Mouse (Mus musculus): ENCODE data around the gene Bmp5. TPM values are rescaled to one million over a fixed set of nuclear protein-coding genes. Genes with fewer than 3 reads are reported as not detected.

Bmp5 gene
- polyA plus RNA-seq, 1 experiment from 2014 or later, result 2.6 TPM

DNA sequence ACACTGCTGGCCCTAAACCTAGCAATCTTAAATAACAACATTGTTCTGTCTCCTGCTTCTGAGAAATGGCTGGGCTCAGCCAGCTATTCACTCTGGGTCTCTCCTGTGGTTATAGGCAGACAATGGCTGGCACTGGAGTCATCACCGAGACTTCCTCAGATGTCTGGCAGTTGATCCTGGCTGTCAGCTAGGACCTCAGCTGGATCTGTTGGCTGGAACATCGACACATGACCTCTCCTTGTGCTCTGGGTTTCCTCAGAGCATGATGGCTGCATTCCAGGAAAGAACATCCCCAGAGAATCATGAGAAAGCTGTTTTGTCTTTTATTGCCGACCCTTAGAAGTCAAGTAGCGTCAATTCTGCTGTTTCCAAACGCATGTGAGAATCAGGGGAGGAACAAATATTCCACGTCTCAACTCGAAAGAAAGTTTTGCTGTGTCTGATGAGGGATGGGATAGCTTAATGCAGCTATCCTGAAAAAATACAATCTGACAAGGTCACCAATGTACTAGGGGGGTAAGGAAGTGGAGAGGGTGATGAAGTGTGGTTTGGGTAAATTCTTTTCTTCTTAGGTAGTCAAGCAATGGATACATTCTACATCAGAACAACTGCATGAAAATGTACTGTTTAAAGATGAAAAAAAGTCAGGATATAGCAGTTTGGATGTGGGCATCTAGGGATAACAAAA, 135.1 kb downstream of the Bmp5 start:
- Histone ChIP-seq H3K4me3 (ENCODE audit: low read depth, low read length) (no peak overlapping the region), H3K9me3 (replicated peaks; ENCODE audit: control insufficient read depth, low read length, poor library complexity, severe bottlenecking) (no peaks in the 10 kb centered on the region), H3K27ac (ENCODE audit: low read length) (no peak overlapping the region), H3K4me1 (ENCODE audit: control insufficient read depth, insufficient read depth, low read length) (no peaks in the 10 kb centered on the region), H3K9ac (ENCODE audit: low read depth, low read length) (no peak overlapping the region), H3K4me2 (ENCODE audit: low read length) (no peak overlapping the region), H3K36me3 (ENCODE audit: control insufficient read depth, insufficient read depth, low read length) (no peaks in the 10 kb centered on the region), H3K27me3 (ENCODE audit: control insufficient read depth, insufficient read depth, low read depth, low read length) (no peaks in the 10 kb centered on the region)
- 0 out of 2 replicates have a peak, but pooled peaks have one; percentile 14 for ATAC-seq
- 37% methylated on average over 7 of the region's 7 CpGs for WGBS

DNA sequence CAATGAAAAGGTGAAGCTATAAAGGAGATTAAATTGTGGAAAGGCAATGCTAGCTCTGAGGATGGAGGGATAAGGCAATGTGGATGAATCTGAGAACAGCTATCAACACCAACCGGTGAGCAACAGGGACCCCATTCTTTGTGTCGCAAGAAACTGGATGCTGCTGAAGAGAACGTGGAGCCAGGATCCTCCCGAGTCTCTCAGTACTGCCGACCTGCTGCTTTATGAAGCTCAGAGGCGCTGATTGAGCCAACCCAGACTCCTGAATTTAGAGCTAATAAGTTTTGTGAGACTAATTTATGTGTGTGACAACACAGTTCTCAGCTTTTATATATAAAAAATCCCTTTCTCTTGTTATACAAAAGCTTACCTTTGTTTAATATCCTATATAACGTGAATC, 136.4 kb downstream of the Bmp5 start:
- Histone ChIP-seq H3K4me2 (ENCODE audit: low read length) (no peak overlapping the region), H3K36me3 (ENCODE audit: control insufficient read depth, insufficient read depth, low read length) (no peaks in the 10 kb centered on the region), H3K9me3 (replicated peaks; ENCODE audit: control insufficient read depth, low read length, poor library complexity, severe bottlenecking) (no peaks in the 10 kb centered on the region), H3K4me3 (ENCODE audit: low read depth, low read length) (no peak overlapping the region), H3K9ac (ENCODE audit: low read depth, low read length) (no peak overlapping the region), H3K27ac (ENCODE audit: low read length) (no peak overlapping the region), H3K4me1 (ENCODE audit: control insufficient read depth, insufficient read depth, low read length) (no peaks in the 10 kb centered on the region), H3K27me3 (ENCODE audit: control insufficient read depth, insufficient read depth, low read depth, low read length) (no peaks in the 10 kb centered on the region)
- 59% methylated on average over 7 of the region's 7 CpGs for WGBS
- no peak for ATAC-seq

GRCm38 (mm10) chr9:75916027-75916426, 140.9 kb downstream of the Bmp5 start:
- no peaks in the 10 kb centered on the region for H3K9me3 ChIP-seq (replicated peaks; ENCODE audit: control insufficient read depth, low read length, poor library complexity, severe bottlenecking)
- H3K9ac ChIP-seq (ENCODE audit: low read depth, low read length), result no peak overlapping the region
- no peaks in the 10 kb centered on the region for H3K4me1 ChIP-seq (ENCODE audit: control insufficient read depth, insufficient read depth, low read length)
- no peak overlapping the region for H3K4me2 ChIP-seq (ENCODE audit: low read length)
- no peak overlapping the region for H3K4me3 ChIP-seq (ENCODE audit: low read depth, low read length)
- WGBS, result 58% methylated on average over 2 of the region's 2 CpGs
- H3K36me3 ChIP-seq (ENCODE audit: control insufficient read depth, insufficient read depth, low read length), result no peaks in the 10 kb centered on the region
- no peak overlapping the region for H3K27ac ChIP-seq (ENCODE audit: low read length)
- no peak for ATAC-seq
- no peaks in the 10 kb centered on the region for H3K27me3 ChIP-seq (ENCODE audit: control insufficient read depth, insufficient read depth, low read depth, low read length)

GRCm38 (mm10) chr9:75927196-75927880, 152.2 kb downstream of the Bmp5 start:
- H3K27me3 ChIP-seq (ENCODE audit: control insufficient read depth, insufficient read depth, low read depth, low read length), result no peaks in the 10 kb centered on the region
- H3K9me3 ChIP-seq (replicated peaks; ENCODE audit: control insufficient read depth, low read length, poor library complexity, severe bottlenecking), result no peaks in the 10 kb centered on the region
- H3K4me2 ChIP-seq (ENCODE audit: low read length), result no peak overlapping the region
- H3K27ac ChIP-seq (ENCODE audit: low read length), result no peak overlapping the region
- ATAC-seq, result no peak
- no peaks in the 10 kb centered on the region for H3K4me1 ChIP-seq (ENCODE audit: control insufficient read depth, insufficient read depth, low read length)
- H3K36me3 ChIP-seq (ENCODE audit: control insufficient read depth, insufficient read depth, low read length), result no peaks in the 10 kb centered on the region
- WGBS, result 51% methylated on average over 11 of the region's 11 CpGs
- no peak overlapping the region for H3K9ac ChIP-seq (ENCODE audit: low read depth, low read length)
- no peak overlapping the region for H3K4me3 ChIP-seq (ENCODE audit: low read depth, low read length)

DNA sequence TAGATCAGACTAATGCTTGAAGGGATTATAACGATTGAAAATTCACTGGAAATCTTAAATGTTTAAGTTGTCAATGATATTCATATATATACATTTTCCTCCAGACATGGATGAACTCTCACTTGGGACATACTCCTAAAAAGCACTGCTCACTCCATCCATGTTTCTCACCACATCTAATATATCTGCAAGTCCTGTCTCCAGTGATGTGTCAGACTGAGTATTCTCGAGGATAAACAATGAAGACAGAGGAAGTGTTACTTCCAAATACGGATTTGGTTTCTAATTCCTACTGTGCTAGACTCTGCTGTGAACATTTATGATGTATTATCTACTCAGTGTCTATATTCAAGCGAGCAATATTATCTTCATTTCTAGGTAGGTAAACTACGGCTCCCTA, 152.9 kb downstream of the Bmp5 start:
- H3K4me2 ChIP-seq (ENCODE audit: low read length), result no peak overlapping the region
- no peak overlapping the region for H3K27ac ChIP-seq (ENCODE audit: low read length)
- whole genome bisulfite sequencing, result 86% methylated on average over 5 of the region's 5 CpGs
- no peaks in the 10 kb centered on the region for H3K36me3 ChIP-seq (ENCODE audit: control insufficient read depth, insufficient read depth, low read length)
- H3K27me3 ChIP-seq (ENCODE audit: control insufficient read depth, insufficient read depth, low read depth, low read length), result no peaks in the 10 kb centered on the region
- H3K9ac ChIP-seq (ENCODE audit: low read depth, low read length), result no peak overlapping the region
- H3K9me3 ChIP-seq (replicated peaks; ENCODE audit: control insufficient read depth, low read length, poor library complexity, severe bottlenecking), result no peaks in the 10 kb centered on the region
- no peak overlapping the region for H3K4me3 ChIP-seq (ENCODE audit: low read depth, low read length)
- no peaks in the 10 kb centered on the region for H3K4me1 ChIP-seq (ENCODE audit: control insufficient read depth, insufficient read depth, low read length)
- ATAC-seq, result no peak

DNA sequence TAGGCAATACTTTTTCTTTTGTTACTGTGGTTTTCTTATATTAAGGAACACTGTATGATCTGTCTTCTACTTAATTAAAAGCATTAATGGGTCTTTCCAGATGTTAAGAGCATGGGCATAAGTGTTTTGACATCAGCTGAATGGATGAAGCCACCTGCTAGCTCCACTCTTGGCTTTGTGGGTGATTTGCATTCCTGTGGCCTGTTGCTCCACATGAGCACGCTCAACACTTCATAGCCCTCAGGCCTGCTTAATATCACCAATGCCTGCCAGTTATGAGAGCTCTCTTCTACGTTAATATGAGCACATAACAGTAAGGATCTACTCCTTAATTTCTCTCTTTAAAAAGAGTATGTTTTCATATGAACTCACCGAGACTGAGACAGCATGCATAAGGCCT, 169.5 kb downstream of the Bmp5 start:
- Histone ChIP-seq H3K27me3 (ENCODE audit: control insufficient read depth, insufficient read depth, low read depth, low read length) (no peaks in the 10 kb centered on the region), H3K9me3 (replicated peaks; ENCODE audit: control insufficient read depth, low read length, poor library complexity, severe bottlenecking) (no peaks in the 10 kb centered on the region), H3K4me1 (ENCODE audit: control insufficient read depth, insufficient read depth, low read length) (no peaks in the 10 kb centered on the region), H3K9ac (ENCODE audit: low read depth, low read length) (no peak overlapping the region), H3K4me3 (ENCODE audit: low read depth, low read length) (no peak overlapping the region), H3K4me2 (ENCODE audit: low read length) (no peak overlapping the region), H3K27ac (ENCODE audit: low read length) (no peak overlapping the region), H3K36me3 (ENCODE audit: control insufficient read depth, insufficient read depth, low read length) (no peaks in the 10 kb centered on the region)
- WGBS, result 83% methylated on average over 3 of the region's 3 CpGs
- no peak for ATAC-seq

Small RNA genes lying within 50 kb of the gene (microRNA-seq; reads per million reads assigned to microRNA genes)
- not detected for gene Gm44355

Other genes starting within 250 kb of the Bmp5 start
- gene Tmod3, start 215.7 kb upstream of the Bmp5 start, polyA plus RNA-seq (2015; fragmentation: Nextera tagmentation; extraction: Ambion mirVana), result 78.0 and 82.7 TPM in 2 replicates
- 348 and 370 TPM in 2 replicates for gene Tmod2, start 164.0 kb upstream of the Bmp5 start, polyA plus RNA-seq (2015; fragmentation: Nextera tagmentation; extraction: Ambion mirVana)
- 31.7 and 33.9 TPM in 2 replicates for gene Lysmd2, start 149.6 kb upstream of the Bmp5 start, polyA plus RNA-seq (2015; fragmentation: Nextera tagmentation; extraction: Ambion mirVana)
- gene Scg3, start 91.3 kb upstream of the Bmp5 start, polyA plus RNA-seq (2015; fragmentation: Nextera tagmentation; extraction: Ambion mirVana), result 134 and 138 TPM in 2 replicates
- 24.4 and 30.6 TPM in 2 replicates for gene Hmgcll1, start 239.5 kb downstream of the Bmp5 start, polyA plus RNA-seq (2015; fragmentation: Nextera tagmentation; extraction: Ambion mirVana)